Mouse (Mus musculus): ENCODE results near the gene Zfp335.

GRCm38 (mm10) chr2:164903496-164903895, 8.1 kb downstream of the Zfp335 start:
- TF ChIP-seq CTCF (IDR thresholded peaks at IDR 0.05; ENCODE audit: borderline replicate concordance, insufficient read depth, low read length) (no peak), POLR2A (IDR thresholded peaks at IDR 0.05; ENCODE audit: low read depth, low read length) (no peak)

Data from embryonic fibroblast, embryonic 13.5 days (primary cell).